Mouse (Mus musculus) ES-Bruce4 (cell line): ENCODE measurements around the gene Ttc7b.

Source experiments
- CTCF ChIP-seq: IDR thresholded peaks from one replicate; pipeline ENCODE4 v1.8.1; 2011; ENCODE audit warnings: low read depth, low read length
- EP300 ChIP-seq: IDR thresholded peaks from 2 replicates; pipeline ENCODE4 v1.6.1; 2011; ENCODE audit warnings: low read depth, low read length; ENCODE audit not compliant: insufficient read depth

- TF ChIP-seq CTCF (no peak), EP300 (no peak)
These were observed 7.5 kb downstream of the Ttc7b start for GRCm38 (mm10) chr12:100513131-100513530.
